Comparison of ENCODE assay signal across 20 mouse cellular contexts in the genomic region with DNA sequence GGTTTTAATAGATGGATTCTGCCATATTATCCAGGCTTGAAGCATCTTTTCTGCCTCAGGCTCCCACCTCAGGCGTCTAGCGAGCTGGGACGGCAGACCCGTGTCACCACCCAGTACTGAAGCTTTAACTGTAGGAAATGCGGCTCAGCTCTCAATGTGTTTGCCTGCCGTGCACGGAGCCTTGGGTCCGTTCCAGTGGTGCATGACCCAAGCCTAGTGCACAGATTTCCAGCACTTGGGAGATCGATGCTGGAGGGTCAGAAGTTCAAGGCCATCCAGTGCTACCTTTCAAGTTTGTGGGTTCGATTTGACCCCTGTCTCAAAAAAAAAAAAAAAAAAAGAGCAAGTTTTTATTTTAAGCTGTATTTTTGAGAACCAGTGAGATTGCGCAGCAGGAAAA.
"Had no signal": no experiment of that assay in that cellular context is flagged by ENCODE, and none has a peak within 500 bp of the region (broad histone marks: within the 10 kb centered on the region; RNA-seq: fewer than 3 reads in every experiment).

No protein-coding gene starts in this region.

- H3K27me3 ChIP-seq: liver, embryonic 15.5 days; lung, embryonic 15.5 days; megakaryocyte, embryonic 14.5 days; midbrain, embryonic 13.5 days; midbrain, embryonic 15.5 days; neural tube, embryonic 12.5 days; stomach, embryonic 15.5 days had no signal

- ATAC-seq: lung, postnatal 0 days; midbrain, embryonic 13.5 days; midbrain, embryonic 15.5 days had no signal

- H3K27ac ChIP-seq: liver, embryonic 15.5 days; lung, embryonic 15.5 days; macrophage; midbrain, embryonic 13.5 days; midbrain, embryonic 15.5 days; neural tube, embryonic 12.5 days; stomach, embryonic 15.5 days; stomach, postnatal 0 days had no signal

- H3K4me1 ChIP-seq: liver, embryonic 15.5 days; lung, embryonic 15.5 days; megakaryocyte, embryonic 14.5 days; midbrain, embryonic 13.5 days; midbrain, embryonic 15.5 days; neural tube, embryonic 12.5 days; stomach, embryonic 15.5 days had no signal

- DNase-seq: lung, adult 2 months; lung, postnatal 14 days; lung, postnatal 36 days; retina, postnatal 1 day; right cerebral cortex, adult 18-20 months; right cerebral cortex, postnatal 14 days; thymus, adult 2 months; thymus, postnatal 25 days; thymus, postnatal 4 days had no signal

- H3K4me3 ChIP-seq: liver, embryonic 15.5 days; lung, embryonic 15.5 days; megakaryocyte, embryonic 14.5 days; midbrain, embryonic 13.5 days; midbrain, embryonic 15.5 days; neural tube, embryonic 12.5 days; stomach, embryonic 15.5 days had no signal

- H3K4me2 ChIP-seq: liver, embryonic 15.5 days; lung, embryonic 15.5 days; midbrain, embryonic 11.5 days; midbrain, embryonic 13.5 days; midbrain, embryonic 15.5 days; neural tube, embryonic 12.5 days; stomach, embryonic 15.5 days had no signal

- H3K9me3 ChIP-seq: liver, embryonic 15.5 days; lung, embryonic 15.5 days; megakaryocyte, embryonic 14.5 days; midbrain, embryonic 13.5 days; midbrain, embryonic 15.5 days; neural tube, embryonic 12.5 days; stomach, embryonic 15.5 days had no signal

- H3K9ac ChIP-seq: liver, embryonic 15.5 days; lung, embryonic 15.5 days; midbrain, embryonic 13.5 days; midbrain, embryonic 15.5 days; neural tube, embryonic 12.5 days; stomach, embryonic 15.5 days had no signal
